Mouse (Mus musculus) CH12.LX (cell line): Measurements from ENCODE around the gene Utp11.
A peak's percentile ranks its signal among the peaks of the same experiment; 100 is the strongest.

Experiments used
- CTCF ChIP-seq, 2 experiments: IDR thresholded peaks in 1 of 2; conservative IDR thresholded peaks in 1 of 2; 2 replicates each; pipeline ENCODE4 v1.5.1; 2011 to 2012; ENCODE audit warnings: low read depth in 2 of 2, low read length in 2 of 2, improper control_type of control experiment in 1 of 2, inconsistent platforms in 1 of 2, mild to moderate bottlenecking in 1 of 2, moderate library complexity in 1 of 2
- MAFK ChIP-seq: IDR thresholded peaks from 2 replicates; pipeline ENCODE4 v1.6.1; 2011; ENCODE audit warnings: low read length, improper control_type of control experiment; ENCODE audit not compliant: insufficient replicate concordance
- NELFE ChIP-seq: IDR thresholded peaks from 2 replicates; pipeline ENCODE4 v1.6.1; 2011; ENCODE audit warnings: low read depth, low read length, improper control_type of control experiment
- NRF1 ChIP-seq: IDR thresholded peaks from 2 replicates; pipeline ENCODE4 v1.6.1; 2014; ENCODE audit warnings: low read depth, mild to moderate bottlenecking, inconsistent platforms, low read length, improper control_type of control experiment, moderate library complexity
- POLR2AphosphoS2 ChIP-seq: IDR thresholded peaks from 2 replicates; pipeline ENCODE4 v1.6.1; 2011; ENCODE audit warnings: low read depth, low read length, improper control_type of control experiment
- TCF12 ChIP-seq: IDR thresholded peaks from 2 replicates; pipeline ENCODE4 v1.6.1; 2014; ENCODE audit warnings: low read depth, mild to moderate bottlenecking, inconsistent platforms, low read length, improper control_type of control experiment
- USF2 ChIP-seq: conservative IDR thresholded peaks from 2 replicates; pipeline ENCODE4 v1.6.1; 2011; ENCODE audit warnings: low read depth, low read length, improper control_type of control experiment
- ZNF384 ChIP-seq: IDR thresholded peaks from 2 replicates; pipeline ENCODE4 v1.6.1; 2012; ENCODE audit warnings: low read depth, low read length, improper control_type of control experiment, inconsistent platforms

GRCm38 (mm10) chr4:124710776-124711291 is 17.4 kb upstream of the Utp11 start:
- TF ChIP-seq CTCF (conservative IDR thresholded peaks at IDR 0.05 in 1 of 2, IDR thresholded peaks at IDR 0.05 in 1 of 2; ENCODE audit: low read depth in 2 of 2, low read length in 2 of 2), result peak; percentile 33 to 67; a peak in 2 of 4 replicates
- no peak for TF ChIP-seq TCF12
- no peak for TF ChIP-seq USF2
- TF ChIP-seq ZNF384, result no peak
- no peak for TF ChIP-seq MAFK
- TF ChIP-seq POLR2AphosphoS2, result no peak
- TF ChIP-seq NRF1, result no peak
- TF ChIP-seq NELFE, result no peak
